Mouse (Mus musculus) ZHBTc4 (cell line): ENCODE measurements around the gene Lmtk3.
A peak's percentile ranks its signal among the peaks of the same experiment; 100 is the strongest.

Source experiments
- DNase-seq: peaks from one replicate; pipeline ENCODE4 v3.0.0-alpha.2; 2011; ENCODE audit warnings: low read depth, low spot score

The Lmtk3 gene

GRCm38 (mm10) chr7:45783511-45784091 lies at the start of gene Lmtk3:
Gene Lmtk3, plus strand, starts transcription at chr7:45783738.
- DNase-seq = peak; percentile 84

- peak; percentile 71 for DNase-seq
These were observed 44.3 kb upstream of the Lmtk3 start for GRCm38 (mm10) chr7:45739162-45739763.

GRCm38 (mm10) chr7:45739820-45740219 lies 43.7 kb upstream of the Lmtk3 start:
- peak; percentile 53 for DNase-seq

- no peak for DNase-seq
These were observed 42.2 kb upstream of the Lmtk3 start for GRCm38 (mm10) chr7:45741308-45741707.

- no peak for DNase-seq
These were observed 41.8 kb upstream of the Lmtk3 start for GRCm38 (mm10) chr7:45741777-45742176.

- peak; percentile 63 for DNase-seq
These were observed 41.2 kb upstream of the Lmtk3 start for GRCm38 (mm10) chr7:45742338-45742737.

- peak; percentile 76 for DNase-seq
These were observed 39.2 kb upstream of the Lmtk3 start for GRCm38 (mm10) chr7:45744387-45744786.

- DNase-seq = peak; percentile 67
These were observed 37.0 kb upstream of the Lmtk3 start for GRCm38 (mm10) chr7:45746518-45746917.

GRCm38 (mm10) chr7:45747450-45747849 lies 36.1 kb upstream of the Lmtk3 start:
- peak; percentile 81 for DNase-seq

- no peak for DNase-seq
These were observed 35.4 kb upstream of the Lmtk3 start for GRCm38 (mm10) chr7:45748110-45748509.

GRCm38 (mm10) chr7:45749401-45749800 lies 34.1 kb upstream of the Lmtk3 start:
- DNase-seq = no peak

GRCm38 (mm10) chr7:45750162-45750561 lies 33.4 kb upstream of the Lmtk3 start:
- no peak for DNase-seq

GRCm38 (mm10) chr7:45755703-45756102 lies 27.8 kb upstream of the Lmtk3 start:
- peak; percentile 78 for DNase-seq

GRCm38 (mm10) chr7:45759400-45759799 lies 24.1 kb upstream of the Lmtk3 start:
- no peak for DNase-seq

GRCm38 (mm10) chr7:45760151-45760550 lies 23.4 kb upstream of the Lmtk3 start:
- no peak for DNase-seq

- DNase-seq = no peak
These were observed 17.5 kb upstream of the Lmtk3 start for GRCm38 (mm10) chr7:45765995-45766394.

- no peak for DNase-seq
These were observed 16.8 kb upstream of the Lmtk3 start for GRCm38 (mm10) chr7:45766764-45767163.

- peak; percentile 60 for DNase-seq
These were observed 16.0 kb upstream of the Lmtk3 start for GRCm38 (mm10) chr7:45767500-45767899.

- no peak for DNase-seq
These were observed 13.0 kb upstream of the Lmtk3 start for GRCm38 (mm10) chr7:45770427-45771082.

- peak; percentile 28 for DNase-seq
These were observed 12.4 kb upstream of the Lmtk3 start for GRCm38 (mm10) chr7:45771101-45771500.

- no peak for DNase-seq
These were observed 8.3 kb upstream of the Lmtk3 start for GRCm38 (mm10) chr7:45775237-45775636.

- DNase-seq = no peak
These were observed 4.4 kb upstream of the Lmtk3 start for GRCm38 (mm10) chr7:45779081-45779641.

GRCm38 (mm10) chr7:45782271-45782670 lies 1.3 kb upstream of the Lmtk3 start:
- no peak for DNase-seq
